Mouse (Mus musculus): ENCODE measurements around the gene Pdcd6ip. TPM values are rescaled to one million over a fixed set of nuclear protein-coding genes. Genes with fewer than 3 reads are reported as not detected.

Gene Pdcd6ip
- polyA plus RNA-seq, 1 experiment: 368 TPM

- no peak for TF ChIP-seq GATA1 (IDR thresholded peaks at IDR 0.05; ENCODE audit: low read length)
Observed at GRCm38 (mm10) chr9:113710871-113711270, 2.8 kb upstream of the Pdcd6ip start.

DNA sequence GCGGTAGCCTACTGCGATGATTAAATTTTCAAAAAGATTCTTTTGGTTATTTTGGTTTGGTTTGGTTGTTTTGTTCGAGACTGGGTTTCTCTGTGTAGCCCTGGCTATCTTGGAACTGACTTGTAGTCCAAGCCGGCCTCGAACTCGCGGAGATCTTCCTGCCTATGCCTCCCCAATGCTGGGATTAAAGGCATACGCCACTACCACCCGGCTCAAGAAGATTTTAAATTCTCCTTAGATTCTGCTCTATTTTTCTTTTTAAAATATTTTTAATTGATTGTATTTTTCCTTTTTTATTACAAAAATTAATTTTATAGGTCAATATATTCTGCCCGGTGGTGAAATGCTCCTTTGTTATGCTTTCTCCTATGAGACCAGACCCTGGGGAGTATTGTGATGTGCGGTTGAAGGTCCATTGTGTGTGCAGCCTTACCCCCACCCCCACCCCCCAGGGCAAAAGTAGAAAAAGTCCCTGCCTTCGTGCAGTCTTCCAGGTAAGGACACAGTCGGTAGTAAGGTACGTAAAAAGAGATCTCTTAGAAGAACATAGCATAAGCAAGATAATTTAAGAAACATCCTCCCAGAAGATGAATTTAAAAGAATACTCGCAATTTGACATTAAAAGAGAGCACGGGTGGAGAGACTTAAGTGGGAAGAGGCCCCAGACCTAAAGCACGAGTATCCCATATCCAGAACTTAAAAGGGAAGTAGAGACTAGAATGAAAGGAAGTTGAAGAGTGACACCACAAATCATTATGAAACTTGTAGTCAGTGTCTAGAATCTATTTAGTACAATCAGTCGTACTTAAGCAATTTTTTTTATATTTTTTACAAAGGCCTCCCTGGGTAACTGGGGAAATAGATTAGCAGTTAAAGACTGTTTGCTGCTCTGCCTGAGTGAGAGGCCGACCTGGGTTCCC lies 562 bp upstream of the Pdcd6ip start:
- TF ChIP-seq GATA1 (IDR thresholded peaks at IDR 0.05; ENCODE audit: low read length): no peak

GRCm38 (mm10) chr9:113706841-113707240 lies 1.2 kb downstream of the Pdcd6ip start:
- TF ChIP-seq GATA1 (IDR thresholded peaks at IDR 0.05; ENCODE audit: low read length): no peak

- TF ChIP-seq GATA1 (IDR thresholded peaks at IDR 0.05; ENCODE audit: low read length): no peak
Observed at GRCm38 (mm10) chr9:113706108-113706507, 2.0 kb downstream of the Pdcd6ip start.

GRCm38 (mm10) chr9:113701441-113702160 lies 6.5 kb downstream of the Pdcd6ip start:
- no peak for TF ChIP-seq GATA1 (IDR thresholded peaks at IDR 0.05; ENCODE audit: low read length)

GRCm38 (mm10) chr9:113687461-113687860 lies 20.6 kb downstream of the Pdcd6ip start:
- TF ChIP-seq GATA1 (IDR thresholded peaks at IDR 0.05; ENCODE audit: low read length): no peak

DNA sequence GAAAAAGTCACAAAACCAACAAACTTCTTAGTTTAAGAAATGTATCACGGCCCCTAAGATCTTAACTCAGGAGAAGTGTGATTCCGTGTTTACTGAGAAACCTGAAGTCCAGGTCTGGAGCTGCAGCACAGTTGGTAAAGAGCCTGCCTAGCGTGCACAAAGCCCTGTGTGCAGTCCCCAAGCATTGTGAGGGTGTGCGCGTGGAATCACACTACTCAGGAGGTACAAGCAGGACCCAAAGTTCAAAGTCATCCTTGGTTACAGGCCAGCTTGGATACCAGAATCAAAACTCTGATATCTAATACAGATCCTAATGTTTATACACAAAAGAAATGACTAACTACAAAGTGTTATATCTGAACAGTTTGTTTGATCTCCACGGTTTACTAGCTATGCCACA lies 34.3 kb downstream of the Pdcd6ip start:
- TF ChIP-seq GATA1 (IDR thresholded peaks at IDR 0.05; ENCODE audit: low read length): no peak

- no peak for TF ChIP-seq GATA1 (IDR thresholded peaks at IDR 0.05; ENCODE audit: low read length)
Observed at GRCm38 (mm10) chr9:113672352-113672751, 35.7 kb downstream of the Pdcd6ip start.

GRCm38 (mm10) chr9:113670857-113671106 lies 37.3 kb downstream of the Pdcd6ip start:
- no peak for TF ChIP-seq GATA1 (IDR thresholded peaks at IDR 0.05; ENCODE audit: low read length)

DNA sequence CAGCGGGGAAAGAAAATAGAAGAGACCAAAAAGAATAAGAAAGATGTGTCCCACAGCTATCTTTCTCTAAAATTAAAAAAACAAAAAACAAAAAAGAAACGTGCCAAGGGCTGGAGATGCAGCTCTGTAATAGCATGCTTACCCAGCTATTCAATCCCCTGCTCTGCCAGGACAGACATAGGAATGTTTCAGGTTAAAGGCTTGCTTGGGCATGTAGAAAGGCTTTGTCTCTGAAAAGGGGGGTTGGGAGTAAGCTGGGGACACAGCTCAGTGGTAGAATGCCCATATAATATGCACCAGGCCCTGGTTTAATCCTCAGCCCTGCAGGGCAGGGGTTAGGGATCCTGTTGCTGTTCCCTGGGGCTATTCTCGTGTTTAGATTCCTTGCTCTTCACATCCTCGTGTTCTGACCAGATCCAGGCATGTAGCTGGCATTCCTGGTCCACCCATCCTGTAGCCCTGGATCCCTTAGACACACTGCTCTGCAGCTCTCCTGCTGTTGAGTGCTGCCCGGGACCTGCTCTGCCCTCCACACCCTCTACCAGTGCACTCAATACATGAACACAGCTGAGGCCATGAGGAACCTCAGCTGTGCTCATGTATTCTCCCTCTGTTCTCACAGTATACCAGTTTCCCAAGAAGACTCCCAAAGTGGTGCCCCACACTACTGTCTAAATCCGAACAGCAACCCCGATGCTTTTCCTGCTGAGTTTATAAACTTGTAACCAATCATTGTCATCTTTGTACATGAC lies 37.8 kb downstream of the Pdcd6ip start:
- TF ChIP-seq GATA1 (IDR thresholded peaks at IDR 0.05; ENCODE audit: low read length): no peak

DNA sequence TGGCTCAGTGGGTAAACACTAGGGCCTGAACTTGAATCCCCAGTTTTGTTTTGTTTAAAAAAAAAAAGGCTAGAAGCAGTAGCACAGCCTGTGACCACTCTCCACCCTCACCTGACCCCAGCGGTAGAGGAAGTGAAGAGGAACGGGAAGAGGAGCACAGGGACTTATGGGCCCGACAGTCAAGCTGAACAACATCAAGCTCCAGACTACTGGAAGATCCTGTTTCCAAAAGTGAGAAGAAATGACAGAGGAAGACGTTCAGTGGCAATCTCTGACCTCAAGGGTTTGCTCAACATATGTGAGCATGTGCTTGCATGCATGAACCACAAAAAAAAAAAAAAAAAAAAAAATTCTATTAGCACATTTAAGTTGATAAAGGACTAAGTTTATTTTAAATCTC lies 44.6 kb downstream of the Pdcd6ip start:
- TF ChIP-seq GATA1 (IDR thresholded peaks at IDR 0.05; ENCODE audit: low read length): no peak

DNA sequence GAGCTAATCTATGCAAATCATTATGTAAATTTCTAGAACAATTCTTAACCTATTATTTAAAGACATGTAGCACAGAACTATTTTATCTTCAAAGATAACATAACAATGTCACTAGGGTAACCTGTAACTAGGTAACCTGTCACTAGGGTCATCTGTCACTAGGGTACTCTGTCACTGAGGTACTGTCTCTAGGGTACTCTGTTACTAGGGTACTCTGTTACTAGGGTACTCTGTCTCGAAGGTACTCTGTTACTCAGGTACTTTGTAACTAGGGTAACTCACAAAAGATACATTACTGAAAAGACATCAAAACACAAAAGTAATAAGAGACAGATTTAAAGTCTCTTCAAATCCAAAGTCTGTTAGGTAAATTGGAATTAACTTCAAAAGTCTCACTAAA lies 50.2 kb downstream of the Pdcd6ip start:
- TF ChIP-seq GATA1 (IDR thresholded peaks at IDR 0.05; ENCODE audit: low read length): no peak

DNA sequence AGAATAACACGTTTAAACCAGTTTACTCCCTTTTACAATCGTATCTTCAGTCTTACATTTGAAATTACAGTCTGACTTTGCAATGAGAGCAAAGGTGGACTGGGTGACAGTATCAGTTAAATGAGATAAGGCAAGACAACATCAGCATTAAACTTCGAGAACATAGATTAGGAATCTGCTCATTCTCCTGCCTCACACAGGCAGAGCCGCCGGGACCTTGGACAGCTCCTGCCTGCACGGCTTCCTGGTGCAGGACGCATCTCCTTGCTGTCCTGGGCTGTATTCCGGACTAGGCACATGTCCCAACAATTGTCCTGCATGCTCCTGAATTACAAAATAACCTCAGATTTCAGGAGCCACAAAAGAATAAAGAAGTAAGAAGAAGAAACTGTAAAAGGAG lies 54.5 kb downstream of the Pdcd6ip start:
- no peak for TF ChIP-seq GATA1 (IDR thresholded peaks at IDR 0.05; ENCODE audit: low read length)

DNA sequence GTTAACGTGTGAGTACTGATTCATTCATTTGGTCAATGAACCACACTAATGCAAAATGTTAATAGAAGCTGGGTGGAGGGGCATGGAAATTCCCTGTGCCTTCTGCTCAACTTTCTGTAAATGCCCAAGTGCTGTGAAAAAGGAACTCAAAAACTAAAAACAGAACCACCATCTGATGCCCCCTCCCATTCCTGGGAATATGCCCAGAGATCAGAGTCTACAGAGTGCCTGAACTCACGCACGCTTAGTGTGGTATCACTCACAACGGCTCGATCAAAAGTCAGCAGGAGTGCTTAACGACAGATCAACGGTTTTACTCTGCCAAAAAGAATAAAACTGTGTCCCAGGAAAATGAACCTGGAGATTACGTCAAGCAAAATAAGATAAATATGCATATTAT lies 57.3 kb downstream of the Pdcd6ip start:
- no peak for TF ChIP-seq GATA1 (IDR thresholded peaks at IDR 0.05; ENCODE audit: low read length)

DNA sequence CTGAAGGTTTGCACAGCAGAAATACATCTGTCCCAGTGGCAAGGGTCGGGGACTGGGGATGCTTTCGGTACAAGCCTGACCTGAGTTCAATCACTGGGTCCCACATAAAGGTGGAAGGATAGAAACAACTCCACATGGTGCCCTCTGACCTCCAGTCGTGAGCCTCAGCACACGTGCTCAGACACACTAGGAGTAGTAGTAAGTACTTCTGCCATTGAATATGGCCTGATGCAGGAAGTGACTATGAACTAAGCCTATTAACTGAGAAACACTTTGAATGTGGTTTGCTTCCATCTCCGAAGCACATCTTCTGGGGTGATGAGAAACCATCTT lies 62.3 kb downstream of the Pdcd6ip start:
- no peak for TF ChIP-seq GATA1 (IDR thresholded peaks at IDR 0.05; ENCODE audit: low read length)

DNA sequence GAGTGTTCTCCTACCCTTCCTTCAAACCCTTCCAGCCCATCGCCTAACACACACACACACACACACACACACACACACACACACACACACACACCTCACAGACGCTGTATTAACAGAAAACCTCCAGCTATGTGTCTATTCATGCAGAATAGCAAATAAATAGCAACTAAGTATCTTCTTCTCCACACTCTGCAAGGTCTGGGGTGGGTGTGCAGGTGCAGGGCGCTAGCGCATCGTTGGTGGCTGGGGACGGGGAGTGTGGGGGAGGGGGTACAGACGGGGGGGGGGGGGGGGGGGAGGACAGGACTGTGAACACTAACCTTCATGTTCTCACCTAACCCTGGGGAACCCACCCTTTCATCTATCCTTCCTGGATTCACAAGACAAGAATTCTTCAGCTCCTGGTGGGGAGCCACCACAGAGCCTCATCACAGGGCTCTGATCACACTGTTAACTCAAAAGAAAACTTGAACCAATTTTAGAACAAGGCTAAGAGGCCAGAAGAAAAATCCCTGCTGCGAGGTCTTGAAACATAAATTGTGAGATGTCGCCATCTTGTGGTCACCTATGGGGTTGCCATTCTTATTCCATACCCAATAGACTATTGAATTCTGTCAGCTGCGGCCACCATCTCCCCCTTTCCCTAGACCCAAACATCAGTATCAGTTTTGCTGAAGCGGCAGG lies 62.8 kb downstream of the Pdcd6ip start:
- no peak for TF ChIP-seq GATA1 (IDR thresholded peaks at IDR 0.05; ENCODE audit: low read length)

All from G1E-ER4 (cell line).